Mouse (Mus musculus) ES-Bruce4 (cell line): Measurements from ENCODE around the gene Dap3.

ENCODE experiments used
- CTCF ChIP-seq: IDR thresholded peaks from one replicate; pipeline ENCODE4 v1.8.1; 2011; ENCODE audit warnings: low read depth, low read length
- EP300 ChIP-seq: IDR thresholded peaks from 2 replicates; pipeline ENCODE4 v1.6.1; 2011; ENCODE audit warnings: low read depth, low read length; ENCODE audit not compliant: insufficient read depth
- POLR2A ChIP-seq: IDR thresholded peaks from one replicate; pipeline ENCODE4 v1.8.1; 2011; ENCODE audit warnings: low read length; ENCODE audit not compliant: insufficient read depth

DNA sequence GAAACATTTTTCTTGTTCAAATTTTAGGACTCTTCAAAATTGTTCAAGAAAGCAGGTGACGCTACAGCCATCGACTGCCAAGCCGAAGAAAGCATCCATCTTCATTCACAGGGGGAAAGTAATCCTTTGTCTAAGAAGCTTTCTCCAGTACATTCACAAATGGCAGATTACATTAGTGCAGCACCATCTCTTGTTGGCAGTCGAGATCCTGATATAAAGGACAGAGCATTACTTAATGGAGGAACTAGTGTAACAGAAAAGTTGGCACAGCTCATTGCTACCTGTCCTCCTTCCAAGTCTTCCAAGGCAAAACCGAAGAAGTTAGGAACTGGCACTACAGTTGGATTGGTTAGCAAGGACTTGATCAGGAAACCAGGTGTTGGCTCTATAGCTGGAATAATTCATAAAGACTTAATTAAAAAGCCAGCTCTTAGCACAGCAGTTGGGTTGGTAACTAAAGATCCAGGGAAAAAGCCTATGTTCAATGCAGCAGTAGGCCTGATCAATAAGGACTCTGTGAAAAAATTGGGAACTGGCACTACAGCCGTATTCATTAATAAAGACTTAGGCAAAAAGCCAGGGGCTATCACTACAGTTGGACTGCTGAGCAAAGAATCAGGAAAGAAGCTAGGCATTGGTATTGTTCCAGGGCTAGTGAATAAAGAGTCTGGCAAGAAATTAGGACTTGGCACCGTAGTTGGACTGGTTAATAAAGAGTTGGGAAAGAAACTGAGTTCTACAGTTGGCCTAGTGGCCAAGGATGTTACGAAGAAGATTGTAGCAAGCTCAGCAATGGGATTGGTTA is 30.4 kb upstream of the Dap3 start:
- TF ChIP-seq CTCF (no peak), POLR2A (no peak), EP300 (no peak)
